Mouse (Mus musculus) cortical plate, adult 2 months (tissue): ENCODE data around the gene Fkbp2.

Experiments used
- CTCF ChIP-seq: fragments of 200-500 bp; IDR thresholded peaks from 2 replicates; pipeline ENCODE4 v1.5.1; 2011; ENCODE audit warnings: mild to moderate bottlenecking, control low read depth, low read length; ENCODE audit not compliant: insufficient read depth; ENCODE audit errors: extremely low read depth
- POLR2A ChIP-seq: fragments of 200-500 bp; IDR thresholded peaks from 2 replicates; pipeline ENCODE4 v1.6.1; 2011; ENCODE audit warnings: mild to moderate bottlenecking, low read length, control low read depth; ENCODE audit not compliant: insufficient read depth; ENCODE audit errors: extremely low read depth

DNA sequence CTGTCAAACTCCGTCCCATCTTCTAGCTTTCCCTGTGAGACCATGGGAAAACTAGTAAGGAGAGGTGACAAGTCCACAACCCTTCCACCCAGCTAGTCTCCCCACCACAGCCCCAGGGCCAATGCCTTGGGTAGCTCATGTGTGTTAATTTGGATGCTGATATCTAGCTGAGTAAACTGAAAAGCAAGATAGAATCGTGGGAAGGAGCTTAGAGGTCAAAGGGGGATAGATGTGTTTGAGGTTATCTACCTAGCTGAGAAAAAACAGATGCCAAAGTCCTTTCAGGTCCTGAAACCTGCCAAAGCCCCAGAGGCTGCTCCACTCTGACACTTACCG lies 1.7 kb downstream of the Fkbp2 start:
- TF ChIP-seq CTCF: no peak
- no peak for TF ChIP-seq POLR2A
